Mouse (Mus musculus) brain, embryonic 14.5 days (tissue): ENCODE data around the gene Cdc42ep1. TPM values are rescaled to one million over a fixed set of nuclear protein-coding genes. Genes with fewer than 3 reads are reported as not detected.

ENCODE experiments used
- DNase-seq: peaks from one replicate; pipeline ENCODE4 v3.0.0-alpha.2; 2011; ENCODE audit warnings: low read depth
- CTCF ChIP-seq: fragments of 200-500 bp; IDR thresholded peaks from 2 replicates; pipeline ENCODE4 v1.5.1; 2012; ENCODE audit warnings: inconsistent platforms, mild to moderate bottlenecking, moderate library complexity, borderline replicate concordance; ENCODE audit not compliant: insufficient read depth, insufficient read length; ENCODE audit errors: extremely low read depth
- POLR2A ChIP-seq: fragments of 200-500 bp; IDR thresholded peaks from 2 replicates; pipeline ENCODE4 v1.6.1; 2012; ENCODE audit warnings: mild to moderate bottlenecking, inconsistent platforms, borderline replicate concordance; ENCODE audit not compliant: poor library complexity, insufficient read depth, insufficient read length, severe bottlenecking; ENCODE audit errors: extremely low read depth
- polyA plus RNA-seq: library from polyadenylated mRNA; depleted of rRNA; stranded (reverse); fragments of >200 nt; gene quantifications from 2 replicates; pipeline ENCODE4 v1.2.3, GENCODE M21; 2012

Gene Cdc42ep1
- polyA plus RNA-seq, 1 experiment = 13.5 TPM

GRCm38 (mm10) chr15:78851505-78852153, 9.2 kb downstream of the Cdc42ep1 start:
- peak; percentile 90 for DNase-seq
- TF ChIP-seq POLR2A (no peak), CTCF (peak; percentile 93)

GRCm38 (mm10) chr15:78855303-78855965, 13.0 kb downstream of the Cdc42ep1 start, which contains the start of gene Lgals2:
Lgals2 (minus strand) TSS chr15:78855529.
- no peak for DNase-seq
- TF ChIP-seq POLR2A = no peak
- TF ChIP-seq CTCF = no peak

GRCm38 (mm10) chr15:78857009-78857408, 14.6 kb downstream of the Cdc42ep1 start:
- no peak for DNase-seq
- TF ChIP-seq CTCF (no peak), POLR2A (no peak)

GRCm38 (mm10) chr15:78859311-78859710, 16.9 kb downstream of the Cdc42ep1 start:
- TF ChIP-seq POLR2A (no peak), CTCF (no peak)
- no peak for DNase-seq

GRCm38 (mm10) chr15:78859714-78860113, 17.3 kb downstream of the Cdc42ep1 start:
- no peak for DNase-seq
- TF ChIP-seq POLR2A (no peak), CTCF (no peak)

GRCm38 (mm10) chr15:78862280-78862679, 19.9 kb downstream of the Cdc42ep1 start:
- DNase-seq = no peak

GRCm38 (mm10) chr15:78863154-78863553, 20.7 kb downstream of the Cdc42ep1 start:
- TF ChIP-seq CTCF (no peak), POLR2A (no peak)
- no peak for DNase-seq

More at GRCm38 (mm10) chr15:78862280-78862679, 19.9 kb downstream of the Cdc42ep1 start:
- TF ChIP-seq POLR2A (no peak), CTCF (no peak)

- no peak for DNase-seq
- TF ChIP-seq POLR2A (no peak), CTCF (no peak)
These were observed 21.4 kb downstream of the Cdc42ep1 start for GRCm38 (mm10) chr15:78863852-78864253.

- TF ChIP-seq CTCF (no peak), POLR2A (no peak)
- DNase-seq = peak; percentile 93
These were observed 26.0 kb downstream of the Cdc42ep1 start for GRCm38 (mm10) chr15:78868398-78868797.

GRCm38 (mm10) chr15:78868826-78869233, 26.4 kb downstream of the Cdc42ep1 start:
- DNase-seq = no peak
- TF ChIP-seq CTCF = no peak
- no peak for TF ChIP-seq POLR2A

GRCm38 (mm10) chr15:78869775-78870174, 27.4 kb downstream of the Cdc42ep1 start:
- TF ChIP-seq CTCF (peak; percentile 76), POLR2A (no peak)
- DNase-seq = peak; percentile 71

GRCm38 (mm10) chr15:78872021-78872608, 29.7 kb downstream of the Cdc42ep1 start:
- TF ChIP-seq CTCF (peak; percentile 2; the same call in 1 of the 2 replicates), POLR2A (no peak)
- no peak for DNase-seq
